Mouse (Mus musculus) ES-Bruce4 (cell line): ENCODE results near the gene Itga9.

Source experiments
- CTCF ChIP-seq: IDR thresholded peaks from one replicate; pipeline ENCODE4 v1.8.1; 2011; ENCODE audit warnings: low read depth, low read length
- EP300 ChIP-seq: IDR thresholded peaks from 2 replicates; pipeline ENCODE4 v1.6.1; 2011; ENCODE audit warnings: low read depth, low read length; ENCODE audit not compliant: insufficient read depth
- POLR2A ChIP-seq: IDR thresholded peaks from one replicate; pipeline ENCODE4 v1.8.1; 2011; ENCODE audit warnings: low read length; ENCODE audit not compliant: insufficient read depth

GRCm38 (mm10) chr9:118937515-118937914 lies 331.0 kb downstream of the Itga9 start:
- no peak for TF ChIP-seq CTCF
- no peak for TF ChIP-seq EP300
- no peak for TF ChIP-seq POLR2A
